Mouse (Mus musculus) v-Abl transformed pro-B cells (cell line): ENCODE data around the gene Add1.
"Not testable (repeated sequence)": the region's sequence is repeated elsewhere in the genome, so short reads cannot be mapped to it uniquely, and the experiment has no call there.

ENCODE experiments used
- in situ Hi-C, 2 experiments: fragments of 400-800 bp; cut with MboI; formaldehyde crosslinking; loops; one replicate each; pipeline ENCODE4 v1.15.1; 2025; ENCODE audit not compliant: unreplicated experiment in 2 of 2

Gene Add1

DNA sequence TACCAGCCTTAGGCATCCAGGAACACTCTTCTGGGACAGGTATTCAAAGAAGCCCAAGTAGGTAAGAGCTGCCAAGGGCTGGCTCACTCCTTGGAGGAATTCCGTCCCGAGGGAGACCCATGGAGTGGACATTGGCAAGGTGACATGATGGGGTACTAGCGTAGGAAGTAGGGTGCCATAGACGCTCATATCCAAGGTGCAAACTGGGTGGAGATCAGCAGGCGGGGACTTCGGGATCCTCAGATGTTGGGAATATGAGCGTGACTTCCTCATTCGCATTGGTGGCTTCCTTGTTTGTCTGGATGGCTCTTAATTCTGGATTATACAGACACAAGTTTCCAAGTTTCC lies 24.4 kb upstream of the Add1 start:
- in situ Hi-C loops = loop anchor here (5.0 to 25.0 kb wide), 3 partner anchors 37 to 763 kb away; partner anchors contain the start of genes Mfsd10 (in 1 of the 2) and Tnip2 (in 1 of the 2)

DNA sequence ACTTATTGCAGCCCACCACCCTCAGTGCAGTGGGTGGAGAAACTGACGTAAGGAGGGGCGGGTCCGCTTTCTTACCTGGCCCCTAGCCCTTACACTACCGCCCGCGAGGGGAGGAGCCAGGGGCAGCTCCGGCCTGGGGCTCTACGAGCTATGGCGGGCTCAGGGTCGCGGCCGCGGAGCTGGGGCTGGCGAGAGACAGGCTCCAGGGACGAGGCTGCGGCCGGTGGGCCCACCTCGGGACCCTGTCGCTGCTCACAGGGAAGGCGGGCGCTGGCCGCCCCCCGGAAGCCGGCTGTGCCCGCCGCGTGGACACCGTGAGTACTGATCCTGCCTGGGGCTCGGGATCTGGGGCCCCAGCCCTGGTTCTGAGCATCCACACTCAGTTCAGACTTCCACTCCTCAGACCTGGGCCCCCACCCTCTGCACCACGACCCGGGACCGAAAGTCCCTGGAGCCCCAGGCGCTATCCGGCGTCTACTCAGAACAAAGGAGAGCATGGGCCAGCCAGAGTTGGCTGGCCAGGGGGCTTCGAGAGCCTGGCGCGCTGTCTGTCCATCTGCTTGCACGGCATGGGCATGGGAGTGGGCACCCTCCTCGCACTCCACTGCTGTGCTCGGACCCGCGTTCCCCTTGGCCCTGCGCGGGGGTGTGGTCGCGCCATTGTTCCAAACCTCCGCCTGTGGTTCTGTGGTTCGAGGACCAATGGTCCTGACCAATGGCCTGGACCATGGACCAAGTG lies 23.8 kb upstream of the Add1 start:
- in situ Hi-C loops = loop anchor here (5.0 to 25.0 kb wide), 3 partner anchors 37 to 763 kb away; partner anchors contain the start of genes Mfsd10 (in 1 of the 2) and Tnip2 (in 1 of the 2)

DNA sequence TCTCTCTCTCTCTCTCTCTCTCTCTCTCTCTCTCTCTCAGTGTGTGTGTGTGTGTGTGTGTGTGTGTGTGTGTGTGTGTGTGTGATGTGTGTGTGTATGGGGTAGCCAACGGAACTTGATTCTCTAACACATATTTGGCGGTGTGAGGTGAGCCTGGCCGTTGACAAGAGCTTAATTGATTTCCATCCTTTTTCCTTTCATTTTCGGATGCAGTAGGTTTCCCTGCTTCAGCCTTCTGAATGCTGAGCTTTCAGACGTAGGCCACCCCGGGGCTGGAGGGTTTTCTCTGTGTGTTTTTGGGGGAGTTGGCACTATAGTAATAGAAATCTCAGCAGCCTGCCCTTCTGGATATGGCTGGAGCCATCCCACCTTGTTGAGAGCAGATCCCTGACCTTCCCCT lies 23.2 kb upstream of the Add1 start:
- in situ Hi-C loops = no loop called here

DNA sequence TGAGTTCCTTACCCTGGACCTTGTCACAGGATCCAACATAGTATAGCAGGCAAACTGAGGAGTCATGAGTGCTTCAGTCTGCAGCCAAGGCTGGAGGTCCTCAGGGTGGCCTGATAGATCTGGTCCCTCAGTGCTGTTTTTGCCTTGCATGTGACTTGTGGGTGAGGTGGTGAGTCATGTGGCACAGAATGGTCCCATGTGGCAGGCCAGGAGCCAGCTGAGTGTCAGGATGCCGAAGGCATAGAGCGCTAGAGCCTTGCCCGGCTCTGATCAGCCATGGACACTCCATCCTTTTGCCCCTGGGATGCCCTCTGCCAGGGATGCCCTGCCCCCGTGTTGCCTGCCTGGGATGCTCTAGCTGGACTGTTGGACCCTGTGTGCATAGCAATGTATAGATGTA lies 21.6 kb upstream of the Add1 start:
- in situ Hi-C loops = no loop called here

DNA sequence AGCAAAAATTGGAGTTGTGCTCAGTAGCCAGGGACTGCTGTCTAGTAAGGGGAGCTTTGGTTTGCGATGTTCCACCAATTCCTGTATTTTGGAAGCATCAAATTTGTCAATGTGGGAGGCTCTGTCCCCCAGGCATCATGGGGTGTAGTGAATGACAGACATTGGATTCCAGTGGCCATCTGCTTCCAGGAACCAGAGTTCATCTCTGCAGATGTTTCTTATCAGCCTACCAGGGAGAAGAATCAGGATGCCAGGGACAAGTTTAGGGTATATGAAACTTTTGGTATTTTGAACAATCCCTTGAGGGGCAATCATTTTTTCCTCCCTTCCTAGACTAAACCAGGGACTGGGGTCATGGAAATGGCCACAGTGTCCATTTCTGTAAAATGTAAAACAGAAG lies 9.6 kb upstream of the Add1 start:
- in situ Hi-C loops = no loop called here

DNA sequence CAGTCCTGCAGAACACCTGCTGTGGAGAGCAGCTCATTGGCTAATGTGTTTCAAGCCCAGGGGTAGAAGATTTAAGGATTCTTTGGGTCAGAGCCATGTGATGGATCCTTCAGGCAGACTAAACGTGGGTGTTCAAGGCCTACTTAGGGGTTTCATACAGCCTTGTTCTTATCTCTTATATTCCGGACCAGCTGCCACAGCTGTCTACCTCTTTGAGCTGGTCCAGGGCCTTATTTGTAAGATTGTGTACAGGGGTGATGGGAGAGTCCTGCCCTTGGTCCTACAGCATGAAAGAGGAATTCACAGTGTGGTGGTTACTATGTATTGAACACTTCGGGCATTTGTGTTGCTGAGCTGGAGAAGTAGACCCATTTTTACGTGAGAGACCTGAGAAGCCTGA lies 9.2 kb upstream of the Add1 start:
- in situ Hi-C loops = no loop called here

DNA sequence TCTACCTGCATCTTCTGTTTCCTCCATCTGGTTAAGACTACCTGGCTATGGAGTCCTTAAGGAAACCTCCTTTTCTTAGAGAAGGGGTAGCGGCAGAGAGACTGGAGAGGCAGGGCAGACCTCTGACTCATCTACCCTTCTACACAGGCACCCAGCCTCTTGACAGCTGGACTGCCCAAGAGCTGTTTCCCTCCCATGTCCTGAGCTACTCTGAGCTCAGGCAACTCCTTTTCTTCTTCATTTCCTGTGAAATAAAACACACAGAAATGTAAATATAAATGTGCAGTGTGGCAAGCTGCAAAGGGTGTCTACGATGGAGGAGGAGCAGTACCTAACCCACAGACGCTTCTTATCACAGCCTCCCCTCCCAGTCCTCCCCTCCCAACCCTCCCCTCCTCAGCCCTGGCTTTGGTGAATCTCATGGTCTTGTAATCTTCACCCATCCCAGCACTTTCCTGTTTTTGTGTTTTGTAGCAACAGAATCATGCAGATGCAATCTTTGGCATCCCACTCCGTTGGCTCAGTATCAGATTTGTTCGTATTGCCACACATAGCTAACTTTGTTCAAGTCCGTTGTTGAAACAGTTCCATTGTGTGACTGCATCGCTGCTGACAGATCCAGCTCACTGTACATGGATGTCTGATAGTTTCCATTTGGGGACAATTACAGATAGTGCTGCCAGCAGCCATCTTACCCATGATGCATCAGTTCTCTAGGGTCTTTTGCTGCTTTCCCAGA lies 7.8 kb upstream of the Add1 start:
- in situ Hi-C loops = no loop called here

DNA sequence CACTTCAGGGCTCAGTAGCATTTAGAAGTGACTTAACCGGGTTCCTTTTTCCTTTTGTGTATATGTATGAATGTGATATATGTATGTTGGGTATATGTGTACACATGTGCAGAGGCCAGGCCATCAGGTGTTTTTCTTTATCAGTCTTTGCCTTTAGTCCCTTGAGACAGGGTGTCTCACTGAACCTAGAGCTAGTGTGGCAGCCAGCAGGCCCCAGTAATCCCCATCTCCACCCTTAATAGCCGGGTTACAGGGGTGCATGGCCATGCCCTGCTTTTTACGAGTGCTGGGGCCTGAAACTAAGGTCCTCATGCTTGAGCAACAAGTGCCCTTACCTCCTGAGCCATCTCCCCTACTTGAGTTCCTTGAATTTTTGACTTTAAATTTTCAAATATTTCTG lies 1.9 kb upstream of the Add1 start:
- in situ Hi-C loops = no loop called here

DNA sequence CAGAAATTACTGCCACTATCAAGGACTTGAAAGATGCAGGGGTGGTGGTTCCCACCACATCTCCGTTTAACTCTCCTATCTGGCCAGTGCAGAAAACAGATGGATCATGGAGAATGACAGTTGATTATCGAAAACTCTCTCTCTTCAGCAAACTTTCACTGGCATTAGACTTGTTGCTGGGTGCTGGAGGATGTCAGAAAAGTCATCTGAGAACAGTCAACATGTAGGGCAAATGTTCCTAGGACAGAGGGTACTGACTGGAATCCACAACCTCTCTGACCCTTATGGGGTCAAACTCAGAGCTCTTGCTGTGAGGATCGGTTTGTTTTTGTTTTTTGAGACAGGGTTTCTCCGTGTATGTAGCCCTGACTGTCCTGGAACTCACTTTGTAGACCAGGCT lies 896 bp upstream of the Add1 start:
- in situ Hi-C loops = not testable (repeated sequence)

DNA sequence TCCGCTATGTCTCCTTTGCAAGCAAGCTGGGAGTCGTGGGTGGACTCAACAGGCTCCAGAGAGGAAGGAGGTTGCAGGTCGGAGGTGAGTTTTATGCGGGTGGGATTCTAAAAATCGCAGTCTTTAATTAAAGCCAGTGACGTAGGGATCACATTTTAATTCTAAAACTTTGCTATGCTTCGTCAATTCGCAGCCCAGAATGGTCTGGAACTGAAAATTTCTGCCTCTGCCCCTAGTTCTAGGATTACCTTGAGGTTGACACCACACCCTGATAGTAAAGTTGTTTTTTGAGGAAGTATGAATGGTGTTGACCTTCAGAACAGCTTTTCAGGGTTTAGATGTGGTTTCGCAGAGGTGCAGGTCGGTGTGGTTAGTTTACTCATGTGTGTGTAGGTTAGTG lies 1.3 kb downstream of the Add1 start:
- in situ Hi-C loops = no loop called here

DNA sequence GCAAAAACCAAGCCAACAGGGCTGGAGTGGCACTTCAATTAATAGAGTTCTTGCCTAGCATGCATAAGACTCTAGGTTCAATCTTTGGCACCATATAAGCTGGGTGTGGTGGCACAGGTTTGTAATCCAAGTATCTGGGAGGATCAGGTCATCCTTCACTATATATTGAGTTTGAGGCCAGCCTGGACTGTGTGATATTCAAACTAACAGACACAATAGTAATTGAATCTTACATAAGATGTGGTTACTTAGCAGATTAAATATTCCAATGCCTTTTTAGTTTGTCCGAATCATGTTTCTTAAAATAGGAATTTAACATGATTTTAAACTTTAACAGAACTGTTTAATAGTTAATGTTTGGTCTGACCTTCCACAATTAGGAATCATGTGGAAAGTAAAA lies 2.8 kb downstream of the Add1 start:
- in situ Hi-C loops = no loop called here

DNA sequence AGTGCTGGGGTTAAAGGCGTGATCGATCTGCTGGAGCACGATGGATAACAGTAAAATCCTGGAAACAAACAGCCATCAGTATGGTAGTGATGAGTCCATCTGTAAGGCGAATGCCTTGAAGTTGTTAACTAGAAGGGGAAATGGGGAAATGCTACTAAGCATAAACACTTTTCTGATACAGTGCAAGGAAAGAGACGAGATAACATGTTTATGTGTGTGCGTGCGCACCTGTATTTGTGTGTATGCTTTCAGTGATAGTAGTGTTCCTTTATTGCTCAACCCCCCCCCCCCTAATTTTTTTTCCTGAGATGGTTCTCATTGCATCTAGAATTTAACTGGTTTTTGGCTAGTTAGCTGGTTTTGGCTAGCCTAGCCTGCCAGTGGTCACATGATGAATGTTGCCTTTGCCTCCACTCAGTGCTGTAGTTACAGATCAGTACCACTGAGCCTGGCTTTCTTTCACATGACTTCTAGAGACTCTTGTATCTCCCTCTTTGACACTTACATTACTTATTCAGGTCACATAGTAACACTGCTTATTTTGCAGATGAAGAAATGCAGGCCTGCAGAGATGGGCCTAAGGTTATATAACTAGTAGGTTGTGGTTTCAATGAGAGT lies 4.7 kb downstream of the Add1 start:
- in situ Hi-C loops = no loop called here

DNA sequence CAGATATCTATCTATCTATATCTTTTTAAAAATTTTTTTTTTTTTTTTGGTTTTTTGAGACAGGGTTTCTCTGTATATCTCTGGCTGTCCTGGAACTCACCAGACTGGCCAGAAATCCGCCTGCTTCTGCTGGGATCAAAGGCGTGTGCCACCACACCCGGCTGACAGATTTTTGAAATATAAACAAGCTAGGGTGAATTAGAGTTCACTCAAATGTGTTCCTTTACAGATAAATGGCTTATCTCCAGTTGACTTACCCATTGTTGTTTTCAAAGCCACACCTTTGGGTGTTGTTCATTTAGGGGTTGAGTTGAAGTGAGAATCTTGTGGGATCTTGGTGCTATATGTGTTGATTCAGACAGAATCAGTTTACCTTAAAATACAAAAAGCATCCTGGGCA lies 5.9 kb downstream of the Add1 start:
- in situ Hi-C loops = no loop called here

DNA sequence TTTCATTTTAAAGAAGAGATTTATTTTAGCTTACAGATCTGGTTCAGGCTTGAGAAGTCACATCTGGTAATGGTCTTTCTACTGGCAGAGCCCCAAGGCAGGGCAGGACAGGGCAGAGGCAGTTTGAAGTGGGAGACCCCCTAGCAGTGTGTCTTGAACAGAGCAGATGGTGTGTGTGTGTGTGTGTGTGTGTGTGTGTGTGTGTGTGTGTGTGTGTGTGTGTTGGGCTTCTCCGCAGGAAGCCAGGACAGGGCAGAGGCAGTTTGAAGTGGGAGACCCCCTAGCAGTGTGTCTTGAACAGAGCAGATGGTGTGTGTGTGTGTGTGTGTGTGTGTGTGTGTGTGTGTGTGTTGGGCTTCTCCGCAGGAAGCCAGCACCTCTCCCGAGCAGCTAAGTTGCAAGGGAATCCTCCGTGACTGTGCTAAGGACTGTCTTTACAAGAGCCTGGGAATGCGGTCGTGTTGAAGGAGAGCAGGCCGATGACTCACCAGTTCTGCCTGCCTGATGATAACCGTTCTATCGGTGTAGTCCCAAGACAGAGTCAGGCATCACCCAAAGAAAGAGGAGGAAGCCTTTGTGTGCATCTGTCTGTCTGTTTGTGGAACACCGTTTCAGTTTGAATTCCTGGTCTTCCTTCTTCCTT lies 8.3 kb downstream of the Add1 start:
- in situ Hi-C loops = not testable (repeated sequence)

DNA sequence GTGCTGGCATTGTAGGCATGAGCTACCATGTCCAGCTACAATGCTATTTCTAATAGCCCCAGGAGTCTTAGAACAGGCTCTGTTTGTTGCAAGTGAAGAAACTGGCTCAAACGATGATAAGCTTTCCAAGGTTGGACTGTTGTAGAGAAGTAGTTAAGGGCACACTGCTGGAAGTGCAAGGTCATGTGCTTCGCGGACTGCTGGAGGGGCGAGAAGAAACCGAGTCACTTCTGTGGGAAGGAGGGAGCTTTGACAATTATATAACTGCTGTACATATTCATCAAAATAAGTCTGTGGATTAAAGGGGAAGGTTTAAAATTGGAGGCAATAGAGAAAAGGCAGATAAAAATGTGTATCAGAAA lies 8.8 kb downstream of the Add1 start:
- in situ Hi-C loops = no loop called here

DNA sequence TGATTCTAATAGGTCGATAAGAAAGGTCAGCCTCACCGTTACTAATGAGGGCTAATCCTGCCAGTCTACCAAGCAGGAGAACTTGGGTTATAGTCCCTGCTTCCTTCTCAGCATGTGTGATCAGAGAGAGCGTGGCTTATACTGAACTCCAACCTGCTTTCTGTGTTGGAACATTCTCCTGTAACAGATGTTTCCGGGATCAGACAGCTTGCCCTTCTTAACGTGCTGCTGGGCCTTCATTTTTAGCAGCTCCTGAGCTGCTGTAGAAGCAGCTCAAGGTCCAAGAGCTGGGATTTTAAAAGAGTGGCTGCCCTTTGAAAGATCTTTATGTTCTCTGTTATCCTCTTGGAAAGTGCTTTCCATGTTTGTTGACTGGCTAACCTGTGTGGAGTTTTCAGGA lies 11.8 kb downstream of the Add1 start:
- in situ Hi-C loops = no loop called here

DNA sequence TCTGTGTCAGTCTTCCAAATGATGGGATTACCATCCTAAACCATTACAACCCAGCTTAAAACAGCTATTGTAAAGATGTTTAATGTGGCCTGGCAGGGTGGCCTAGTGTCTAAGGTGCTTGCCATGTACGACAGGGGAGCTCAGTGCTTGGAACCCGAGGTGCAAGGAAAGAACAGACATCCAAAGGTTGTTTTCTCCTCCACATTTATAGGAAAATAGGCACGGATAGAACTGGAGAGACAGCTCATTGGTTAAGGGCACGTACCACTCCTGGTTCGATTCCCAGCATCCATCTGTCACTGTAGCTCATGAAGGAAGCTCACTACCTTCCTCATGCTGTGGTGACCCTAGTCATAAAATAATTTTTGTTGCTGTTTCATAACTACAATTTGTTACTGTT lies 14.4 kb downstream of the Add1 start:
- in situ Hi-C loops = no loop called here

DNA sequence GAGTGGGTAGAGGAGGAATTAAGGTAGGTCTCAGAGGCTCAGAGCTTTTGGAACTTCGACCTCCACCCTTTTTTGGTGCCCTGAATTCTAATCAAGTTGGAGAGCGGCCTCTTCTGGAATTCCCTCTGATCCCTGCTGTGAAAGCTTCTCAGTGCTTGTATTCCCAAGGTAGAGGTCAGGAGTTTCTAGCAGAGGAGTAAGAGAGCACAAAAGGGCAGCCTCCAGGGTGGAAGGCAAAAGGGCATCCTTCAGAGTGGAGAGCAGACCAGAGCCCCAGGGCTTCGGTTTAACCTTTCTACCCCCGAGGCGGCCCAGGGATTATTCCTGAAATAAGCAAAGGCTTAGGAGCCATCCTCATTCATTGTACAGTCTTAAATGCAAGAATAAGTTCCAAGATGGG lies 16.6 kb downstream of the Add1 start:
- in situ Hi-C loops = no loop called here

DNA sequence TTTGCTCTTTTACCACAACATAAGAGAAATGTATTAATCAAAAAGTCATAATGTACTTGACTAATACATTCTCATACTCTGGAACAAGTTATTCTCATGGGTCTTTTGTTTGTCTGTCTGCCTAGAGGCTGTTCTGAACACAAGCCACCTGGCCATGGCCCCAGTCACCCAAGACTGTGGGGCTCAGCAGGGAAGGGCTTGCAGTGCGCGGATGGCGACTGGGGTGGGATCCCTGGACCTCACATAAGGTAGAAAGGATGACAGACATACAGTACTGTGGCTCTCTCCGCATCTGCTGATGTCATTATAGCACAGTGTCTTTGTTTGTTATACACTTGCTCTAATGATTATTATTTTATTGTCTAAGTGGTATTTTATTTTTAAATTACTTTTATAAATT lies 17.2 kb downstream of the Add1 start:
- in situ Hi-C loops = no loop called here

DNA sequence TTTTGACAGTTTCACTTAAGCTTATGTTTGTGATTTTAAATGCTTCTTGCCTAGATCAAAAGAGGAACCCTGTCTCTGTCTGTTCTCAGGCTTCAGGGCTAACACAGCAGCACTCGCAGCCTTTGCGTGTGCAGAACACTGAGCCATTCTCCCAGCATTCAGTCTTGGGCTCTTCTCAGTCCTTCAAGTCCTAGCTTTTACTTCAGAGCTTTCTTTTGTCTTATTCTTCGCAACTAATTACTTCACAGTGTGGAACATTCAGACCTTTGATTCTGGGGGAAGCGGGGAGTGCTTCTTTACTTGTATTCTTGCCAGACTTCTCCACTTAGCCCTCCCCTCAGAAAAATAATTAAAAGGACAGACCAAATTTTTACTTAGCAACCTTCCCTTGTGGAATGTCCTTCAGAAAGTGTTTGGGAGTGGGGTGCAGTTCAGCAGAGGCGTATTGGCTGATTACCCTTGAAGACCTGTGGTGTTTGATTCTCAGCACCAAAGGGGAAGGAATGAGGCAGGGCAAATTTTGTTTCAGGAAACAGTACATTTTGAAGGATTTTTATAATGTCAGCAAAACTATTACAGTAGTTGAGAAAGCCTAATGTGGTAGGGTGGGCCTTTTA lies 18.0 kb downstream of the Add1 start:
- in situ Hi-C loops = no loop called here

DNA sequence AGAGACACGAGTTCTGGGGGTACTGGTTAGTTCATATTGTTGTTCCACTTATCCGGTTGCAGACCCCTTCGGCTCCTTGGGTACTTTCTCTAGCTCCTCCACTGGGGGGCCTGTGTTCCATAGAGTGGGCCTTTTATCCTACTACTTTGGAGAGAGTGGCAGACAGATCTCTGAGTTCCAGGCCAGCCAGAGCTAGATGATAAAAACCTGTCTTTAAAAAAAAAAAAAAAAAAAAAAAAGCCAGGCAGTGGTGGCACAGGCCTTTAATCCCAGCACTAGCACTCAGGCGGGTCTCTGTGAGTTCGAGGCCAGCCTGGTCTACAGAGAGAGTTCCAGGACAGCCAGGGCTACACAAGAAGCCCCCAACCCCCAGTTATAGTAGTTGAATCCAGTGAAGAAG lies 18.8 kb downstream of the Add1 start:
- in situ Hi-C loops = not testable (repeated sequence)
